ENCODE assay signal across 35 mouse cellular contexts in genomic region chr6:89492368-89492767, GRCm38 (mm10).
"Had no signal": no experiment of that assay in that cellular context is flagged by ENCODE, and none has a peak within 500 bp of the region (broad histone marks: within the 10 kb centered on the region; RNA-seq: fewer than 3 reads in every experiment).

No protein-coding gene starts in this region.

- H3K36me3 ChIP-seq: heart, embryonic 12.5 days; heart, embryonic 13.5 days; heart, embryonic 15.5 days; hindbrain, embryonic 10.5 days; hindbrain, embryonic 12.5 days; hindbrain, embryonic 13.5 days; hindbrain, embryonic 15.5 days; intestine, embryonic 15.5 days; kidney, embryonic 15.5 days had no signal

- H3K9me3 ChIP-seq: heart, embryonic 12.5 days; heart, embryonic 13.5 days; heart, embryonic 15.5 days; hindbrain, embryonic 10.5 days; hindbrain, embryonic 12.5 days; hindbrain, embryonic 13.5 days; hindbrain, embryonic 15.5 days; intestine, embryonic 15.5 days; kidney, embryonic 15.5 days had no signal

- H3K9ac ChIP-seq: heart, embryonic 12.5 days; heart, embryonic 13.5 days; heart, embryonic 15.5 days; hindbrain, embryonic 12.5 days; hindbrain, embryonic 13.5 days; hindbrain, embryonic 14.5 days; hindbrain, embryonic 15.5 days; intestine, embryonic 15.5 days; kidney, embryonic 15.5 days had no signal

- H3K27me3 ChIP-seq: heart, embryonic 12.5 days; heart, embryonic 13.5 days; heart, embryonic 15.5 days; hindbrain, embryonic 12.5 days; hindbrain, embryonic 13.5 days; hindbrain, embryonic 15.5 days; intestine, embryonic 15.5 days; kidney, embryonic 15.5 days had no signal

- ATAC-seq: hindbrain, embryonic 16.5 days; hindbrain, postnatal 0 days; inflammation-experienced regulatory T-cells, adult 6 months; intestine, embryonic 15.5 days; intestine, embryonic 16.5 days; intestine, postnatal 0 days had no signal

- DNase-seq: heart, postnatal 10 days; heart, postnatal 14 days; heart, postnatal 36 days; heart, postnatal 4 days; kidney, adult 11 months; kidney, adult 18-20 months; kidney, adult 2 months; kidney, adult 8-10 months; kidney, adult 9 months; kidney, postnatal 10 days; kidney, postnatal 14 days; kidney, postnatal 25 days; kidney, postnatal 36 days; kidney, postnatal 4 days; layer of hippocampus, adult 9-11 months; layer of hippocampus, postnatal 36 days had no signal

- H3K4me1 ChIP-seq: hindbrain, embryonic 10.5 days; hindbrain, embryonic 12.5 days; hindbrain, embryonic 13.5 days; hindbrain, embryonic 15.5 days; intestine, embryonic 15.5 days; kidney, embryonic 15.5 days had no signal

- H3K4me2 ChIP-seq: heart, embryonic 11.5 days; heart, embryonic 12.5 days; heart, embryonic 13.5 days; heart, embryonic 15.5 days; hindbrain, embryonic 12.5 days; hindbrain, embryonic 13.5 days; hindbrain, embryonic 14.5 days; hindbrain, embryonic 15.5 days; intestine, embryonic 15.5 days; kidney, embryonic 15.5 days had no signal

- H3K27ac ChIP-seq: heart, embryonic 13.5 days; heart, embryonic 15.5 days; hindbrain, embryonic 10.5 days; hindbrain, embryonic 12.5 days; hindbrain, embryonic 13.5 days; hindbrain, embryonic 14.5 days; hindbrain, embryonic 15.5 days; hindbrain, postnatal 0 days; intestine, embryonic 15.5 days; kidney, embryonic 15.5 days; kidney, postnatal 0 days; layer of hippocampus, adult 2 months; left cerebral cortex, adult 2 months had no signal

- H3K4me3 ChIP-seq: heart, embryonic 12.5 days; heart, embryonic 13.5 days; heart, embryonic 15.5 days; hindbrain, embryonic 10.5 days; hindbrain, embryonic 12.5 days; hindbrain, embryonic 13.5 days; hindbrain, embryonic 15.5 days; intestine, embryonic 15.5 days; kidney, embryonic 15.5 days; layer of hippocampus, adult 2 months; left cerebral cortex, adult 2 months had no signal
